Mouse (Mus musculus) E14TG2a.4 (cell line): ENCODE measurements at regions not wholly inside any gene's neighbourhood (a gene's known extent, or its start where the extent isn't known, plus 50 kb on each side); places are given as distances from the start of the nearest gene placed in this dataset.

ENCODE experiments used
- H3K27me3 ChIP-seq: 2 replicates; pipeline ENCODE4 v1.6.1; 2014; ENCODE audit warnings: low read length, control low read depth; ENCODE audit not compliant: insufficient read depth
- H3K36me3 ChIP-seq: 2 replicates; pipeline ENCODE4 v1.6.1; 2014; ENCODE audit warnings: low read length, control low read depth; ENCODE audit not compliant: insufficient read depth
- H3K4me1 ChIP-seq: replicated peaks from 2 replicates; pipeline ENCODE4 v1.6.1; 2014; ENCODE audit warnings: low read depth, low read length, control low read depth
- H3K4me3 ChIP-seq: replicated peaks from 2 replicates; pipeline ENCODE4 v1.5.1; 2014; ENCODE audit warnings: mild to moderate bottlenecking, low read length
- H3K9me3 ChIP-seq: 2 replicates; pipeline ENCODE4 v1.6.1; 2014; ENCODE audit warnings: low read length, control low read depth
- CTCF ChIP-seq: conservative IDR thresholded peaks from 2 replicates; pipeline ENCODE4 v1.5.1; 2014; ENCODE audit warnings: low read length
- NANOG ChIP-seq: IDR thresholded peaks from 2 replicates; pipeline ENCODE4 v1.6.1; 2014; ENCODE audit warnings: borderline replicate concordance, low read length, mixed read lengths
- POU5F1 ChIP-seq: IDR thresholded peaks from 2 replicates; pipeline ENCODE4 v1.6.1; 2014; ENCODE audit warnings: low read length, borderline replicate concordance

- H3K27me3 ChIP-seq, result no peaks in the 10 kb centered on the region
- H3K4me1 ChIP-seq, result no peaks in the 10 kb centered on the region
- no peak overlapping the region for H3K4me3 ChIP-seq
- H3K9me3 ChIP-seq, result no peaks in the 10 kb centered on the region
- no peak for TF ChIP-seq CTCF
- no peak for TF ChIP-seq POU5F1
- TF ChIP-seq NANOG, result no peak
- H3K36me3 ChIP-seq, result no peaks in the 10 kb centered on the region
These were observed 179.9 kb downstream of the Fgf10 start for GRCm38 (mm10) chr13:118849541-118849940.

- no peaks in the 10 kb centered on the region for H3K27me3 ChIP-seq
- H3K4me3 ChIP-seq, result no peak overlapping the region
- TF ChIP-seq NANOG (no peak), POU5F1 (no peak), CTCF (no peak)
- H3K9me3 ChIP-seq, result no peaks in the 10 kb centered on the region
- H3K36me3 ChIP-seq, result no peaks in the 10 kb centered on the region
- H3K4me1 ChIP-seq, result no peaks in the 10 kb centered on the region
These were observed 181.1 kb downstream of the Fgf10 start for GRCm38 (mm10) chr13:118850708-118851107.

DNA sequence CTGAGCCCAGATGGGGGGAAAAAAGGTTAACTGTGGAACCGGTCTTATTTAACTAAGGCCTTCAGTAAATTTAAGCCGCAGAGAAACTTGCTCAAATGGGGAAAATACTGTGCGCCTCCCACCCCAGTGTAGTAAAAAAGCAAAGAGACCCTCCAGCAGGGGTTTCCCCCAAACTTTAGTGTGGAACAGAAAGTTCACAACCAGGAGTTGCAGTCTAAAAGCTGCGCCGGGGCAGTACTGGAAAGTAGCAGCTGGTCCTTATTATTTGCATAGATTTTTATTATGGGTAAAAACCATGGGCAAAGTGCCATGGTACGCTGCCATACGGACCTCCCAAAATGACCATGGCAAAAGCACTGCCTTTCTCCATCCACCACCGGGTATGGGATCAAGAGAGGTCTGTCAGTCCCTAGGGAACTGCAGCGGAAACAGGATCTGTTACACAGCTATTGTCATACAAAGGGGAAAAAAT is 216.8 kb downstream of the Fgf10 start:
- Histone ChIP-seq H3K4me3 (no peak overlapping the region), H3K9me3 (no peaks in the 10 kb centered on the region), H3K4me1 (no peaks in the 10 kb centered on the region), H3K27me3 (no peaks in the 10 kb centered on the region), H3K36me3 (no peaks in the 10 kb centered on the region)
- TF ChIP-seq POU5F1, result no peak
- TF ChIP-seq NANOG, result no peak
- TF ChIP-seq CTCF, result no peak

GRCm38 (mm10) chr13:118895079-118895478 is 225.5 kb downstream of the Fgf10 start:
- Histone ChIP-seq H3K4me3 (no peak overlapping the region), H3K36me3 (no peaks in the 10 kb centered on the region), H3K4me1 (no peaks in the 10 kb centered on the region), H3K9me3 (no peaks in the 10 kb centered on the region), H3K27me3 (no peaks in the 10 kb centered on the region)
- TF ChIP-seq CTCF, result no peak
- no peak for TF ChIP-seq POU5F1
- TF ChIP-seq NANOG, result no peak

DNA sequence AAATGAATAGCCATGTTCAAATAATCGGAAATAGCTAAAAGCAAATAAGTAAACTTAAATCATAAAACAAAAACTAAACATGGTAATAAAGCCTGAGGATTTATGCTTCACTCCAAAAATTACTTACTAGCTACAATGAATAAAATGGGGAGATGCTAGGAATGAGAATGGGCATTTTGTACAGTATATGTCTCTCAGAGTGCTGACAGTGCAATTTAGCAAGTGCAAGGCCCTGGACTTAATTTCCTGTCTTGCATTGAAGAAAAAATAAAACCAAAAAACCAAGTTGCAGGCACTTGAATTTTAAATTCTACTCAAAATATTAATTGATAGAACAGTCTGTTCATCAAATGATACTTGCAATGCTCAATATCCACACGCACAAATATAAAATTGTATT is 232.4 kb downstream of the Fgf10 start:
- no peaks in the 10 kb centered on the region for H3K9me3 ChIP-seq
- no peak overlapping the region for H3K4me3 ChIP-seq
- no peaks in the 10 kb centered on the region for H3K4me1 ChIP-seq
- TF ChIP-seq NANOG (no peak), POU5F1 (no peak), CTCF (no peak)
- no peaks in the 10 kb centered on the region for H3K36me3 ChIP-seq
- no peaks in the 10 kb centered on the region for H3K27me3 ChIP-seq

GRCm38 (mm10) chr13:118910351-118910750 is 240.8 kb downstream of the Fgf10 start:
- TF ChIP-seq POU5F1 (no peak), CTCF (no peak), NANOG (no peak)
- no peaks in the 10 kb centered on the region for H3K9me3 ChIP-seq
- no peak overlapping the region for H3K4me3 ChIP-seq
- no peaks in the 10 kb centered on the region for H3K4me1 ChIP-seq
- H3K27me3 ChIP-seq, result no peaks in the 10 kb centered on the region
- no peaks in the 10 kb centered on the region for H3K36me3 ChIP-seq

DNA sequence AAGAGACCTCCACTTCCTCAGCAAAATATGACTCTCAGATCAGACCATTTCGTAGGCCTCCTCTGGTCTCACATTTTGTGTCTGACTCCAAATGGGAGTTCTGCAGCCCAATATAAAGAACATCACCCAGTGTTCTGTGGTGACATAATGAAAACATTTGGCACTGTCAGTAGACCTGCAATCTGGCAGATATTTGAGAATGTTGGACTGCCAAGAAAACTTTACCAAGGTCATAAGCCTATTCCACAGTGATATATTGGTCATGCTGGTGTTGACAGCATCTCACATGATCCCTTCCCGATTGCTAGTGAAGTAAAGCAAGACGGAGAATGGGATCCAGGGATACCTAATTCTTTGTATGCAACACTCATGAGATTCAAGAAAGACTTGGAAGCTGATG is 271.2 kb downstream of the Fgf10 start:
- Histone ChIP-seq H3K9me3 (peaks cover 15% of the 10 kb centered on the region), H3K4me3 (no peak overlapping the region), H3K36me3 (no peaks in the 10 kb centered on the region), H3K4me1 (no peaks in the 10 kb centered on the region), H3K27me3 (no peaks in the 10 kb centered on the region)
- TF ChIP-seq POU5F1 (no peak), CTCF (no peak), NANOG (no peak)

GRCm38 (mm10) chr13:118966120-118966676 is 296.6 kb downstream of the Fgf10 start:
- H3K27me3 ChIP-seq, result no peaks in the 10 kb centered on the region

DNA sequence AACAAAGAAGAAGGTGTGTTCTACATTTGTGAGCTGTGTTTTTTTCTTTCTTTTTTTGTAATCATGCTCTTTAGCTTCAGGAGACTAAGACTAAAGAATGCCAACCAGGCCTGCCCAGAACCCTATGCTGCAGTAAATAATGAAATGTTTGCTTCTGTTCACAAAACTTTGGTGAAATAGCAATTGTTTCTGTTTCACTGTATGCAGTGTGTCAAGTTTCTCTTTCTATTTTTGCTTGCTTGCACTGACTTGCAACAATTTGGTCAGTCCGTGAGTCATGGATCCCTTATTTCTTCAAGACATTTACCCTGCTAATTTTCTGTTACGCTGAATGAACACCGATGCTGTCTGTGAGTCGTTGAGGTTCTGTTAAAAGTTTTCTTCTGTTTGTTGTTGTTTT is 298.1 kb downstream of the Fgf10 start:
- Histone ChIP-seq H3K4me1 (no peaks in the 10 kb centered on the region), H3K4me3 (no peak overlapping the region), H3K9me3 (no peaks in the 10 kb centered on the region), H3K27me3 (no peaks in the 10 kb centered on the region), H3K36me3 (no peaks in the 10 kb centered on the region)
- no peak for TF ChIP-seq CTCF
- TF ChIP-seq NANOG, result no peak
- TF ChIP-seq POU5F1, result no peak

More at GRCm38 (mm10) chr13:118966120-118966676, 296.6 kb downstream of the Fgf10 start:
- no peak for TF ChIP-seq CTCF
- no peak overlapping the region for H3K4me3 ChIP-seq
- H3K4me1 ChIP-seq, result no peaks in the 10 kb centered on the region
- H3K36me3 ChIP-seq, result no peaks in the 10 kb centered on the region
- no peaks in the 10 kb centered on the region for H3K9me3 ChIP-seq
